8 mouse cellular contexts compared by ENCODE assay signal in genomic region chr14:26637025-26637850, GRCm38 (mm10). TPM values are rescaled to one million over a fixed set of nuclear protein-coding genes. Genes with fewer than 3 reads are reported as not detected.
DNase-seq lines count a peak whose midpoint lies in the region; ATAC-seq and TF ChIP-seq lines count a peak whose summit lies in the region.

No protein-coding gene starts in this region.

- peak overlapping the region; percentile 58 for H3K4me3 ChIP-seq in cerebellum, adult 2 months (replicated peaks; ENCODE audit: insufficient read depth, low read depth, low read length)
- peak overlapping the region; percentile 91 for H3K4me3 ChIP-seq in hindbrain, embryonic 15.5 days
- peak overlapping the region; percentile 98 for H3K4me3 ChIP-seq in midbrain, embryonic 15.5 days

- DNase-seq in right cerebral cortex, adult 2 months (ENCODE audit: low spot score in 2 of 2), result peak; percentile 23 to 25
- DNase-seq in right cerebral cortex, postnatal 14 days, result no peak
- DNase-seq in cerebellum, adult 2 months, result peak; percentile 47 to 73
- peak; percentile 15 to 48 for DNase-seq in frontal cortex, postnatal 36 days (ENCODE audit: low spot score in 2 of 2)
- DNase-seq in left cerebral cortex, adult 8-10 months (ENCODE audit: low spot score in 2 of 2), result peak; percentile 13 to 22

- WGBS in cerebellum, adult 2 months, result 14% methylated on average over 17 of the region's 17 CpGs
- WGBS in hindbrain, embryonic 15.5 days, result 25% methylated on average over 17 of the region's 17 CpGs
- 31% methylated on average over 17 of the region's 17 CpGs for WGBS in midbrain, embryonic 15.5 days

- no peak for TF ChIP-seq CTCF in cerebellum, adult 2 months (IDR thresholded peaks at IDR 0.05; ENCODE audit: borderline replicate concordance, insufficient read depth, low read depth, low read length)

- peak overlapping the region; percentile 41 for H3K9ac ChIP-seq in hindbrain, embryonic 15.5 days
- peak overlapping the region; percentile 49 for H3K9ac ChIP-seq in midbrain, embryonic 15.5 days

- H3K27me3 ChIP-seq in cerebellum, adult 2 months (ENCODE audit: control insufficient read depth, insufficient read depth, low read length), result no peaks in the 10 kb centered on the region
- H3K27me3 ChIP-seq in hindbrain, embryonic 15.5 days, result no peaks in the 10 kb centered on the region
- no peaks in the 10 kb centered on the region for H3K27me3 ChIP-seq in midbrain, embryonic 15.5 days (replicated peaks)

- peak overlapping the region; percentile 64 for H3K4me2 ChIP-seq in hindbrain, embryonic 15.5 days
- peak overlapping the region; percentile 57 for H3K4me2 ChIP-seq in midbrain, embryonic 15.5 days

- no peaks in the 10 kb centered on the region for H3K4me1 ChIP-seq in cerebellum, adult 2 months (ENCODE audit: control insufficient read depth, insufficient read depth, low read length)
- peaks cover 28% of the 10 kb centered on the region for H3K4me1 ChIP-seq in hindbrain, embryonic 15.5 days (replicated peaks)
- H3K4me1 ChIP-seq in midbrain, embryonic 15.5 days, result peaks cover 25% of the 10 kb centered on the region

- H3K27ac ChIP-seq in cerebellum, adult 2 months (ENCODE audit: insufficient read depth, low read length), result peak overlapping the region; percentile 39; the same call in 1 of the 2 replicates
- H3K27ac ChIP-seq in hindbrain, embryonic 15.5 days (replicated peaks), result peak overlapping the region; percentile 95
- peak overlapping the region; percentile 96 for H3K27ac ChIP-seq in midbrain, embryonic 15.5 days

- no peaks in the 10 kb centered on the region for H3K9me3 ChIP-seq in hindbrain, embryonic 15.5 days
- H3K9me3 ChIP-seq in midbrain, embryonic 15.5 days, result no peaks in the 10 kb centered on the region

- no peak for TF ChIP-seq POLR2A in cerebellum, adult 2 months (IDR thresholded peaks at IDR 0.05; ENCODE audit: borderline replicate concordance, insufficient read depth, low read length)

- peak; percentile 57; the same call in 1 of the 2 replicates for ATAC-seq in hindbrain, embryonic 15.5 days (ENCODE audit: low FRiP score, low read depth)
- ATAC-seq in midbrain, embryonic 15.5 days (replicated peaks), result peak; percentile 53
- ATAC-seq in activated CD4-positive, CD25-positive, alpha-beta regulatory T cell, adult 4 months, result no peak

- H3K36me3 ChIP-seq in hindbrain, embryonic 15.5 days, result peaks cover 5% of the 10 kb centered on the region
- H3K36me3 ChIP-seq in midbrain, embryonic 15.5 days (replicated peaks), result peaks cover 6% of the 10 kb centered on the region; the same call in 1 of the 2 replicates

RNA-seq across cellular contexts. Expression of gene Arf4, which starts 0.6 kb away (rescaled TPM):
- 86.2 and 86.9 TPM in 2 replicates for polyA plus RNA-seq in cerebellum, adult 2 months (2012; rRNA removed)
- polyA plus RNA-seq in hindbrain, embryonic 15.5 days (2015; fragmentation: Nextera tagmentation; extraction: Ambion mirVana), result 485 and 504 TPM in 2 replicates
- 100 to 1,000 TPM; 107 to 114 (median 112) TPM for total RNA-seq in left cerebral cortex, adult 8-10 months (2022)
- 501 and 512 TPM in 2 replicates for polyA plus RNA-seq in midbrain, embryonic 15.5 days (2015; fragmentation: Nextera tagmentation; extraction: Ambion mirVana)
- 100 to 1,000 TPM; 244 to 255 TPM for polyA plus RNA-seq in activated CD4-positive, CD25-positive, alpha-beta regulatory T cell, adult 4 months (2017; shearing (Covaris generic))

RNA-seq across cellular contexts. Expression of gene Pde12, which starts 32.4 kb away (rescaled TPM):
- polyA plus RNA-seq in cerebellum, adult 2 months (2012; rRNA removed), result 5.3 and 5.4 TPM in 2 replicates
- 11.1 and 11.8 TPM in 2 replicates for polyA plus RNA-seq in hindbrain, embryonic 15.5 days (2015; fragmentation: Nextera tagmentation; extraction: Ambion mirVana)
- total RNA-seq in left cerebral cortex, adult 8-10 months (2022), result 1 to 10 TPM; 8.5 to 9.9 (median 9.2) TPM
- polyA plus RNA-seq in midbrain, embryonic 15.5 days (2015; fragmentation: Nextera tagmentation; extraction: Ambion mirVana), result 12.7 and 13.0 TPM in 2 replicates
- 1 to 10 TPM; 4.8 to 4.9 TPM for polyA plus RNA-seq in activated CD4-positive, CD25-positive, alpha-beta regulatory T cell, adult 4 months (2017; shearing (Covaris generic))

RNA-seq across cellular contexts. Expression of gene Dnah12, which starts 55.8 kb away (rescaled TPM):
- polyA plus RNA-seq in cerebellum, adult 2 months (2012; rRNA removed), result 0.08 and 0.16 TPM in 2 replicates
- 0.07 and 0.09 TPM in 2 replicates for polyA plus RNA-seq in hindbrain, embryonic 15.5 days (2015; fragmentation: Nextera tagmentation; extraction: Ambion mirVana)
- under 1 TPM; 0.25 to 0.72 (median 0.50) TPM for total RNA-seq in left cerebral cortex, adult 8-10 months (2022)
- 0.14 and 0.28 TPM in 2 replicates for polyA plus RNA-seq in midbrain, embryonic 15.5 days (2015; fragmentation: Nextera tagmentation; extraction: Ambion mirVana)
- polyA plus RNA-seq in activated CD4-positive, CD25-positive, alpha-beta regulatory T cell, adult 4 months (2017; shearing (Covaris generic)), result not detected

Comparison
In these comparisons a context has a peak if more than half of its experiments do, and no peak if none do; other contexts are left out.
1. H3K27ac ChIP-seq: peak in every context shown above with its lines; median percentile 96 in midbrain, embryonic 15.5 days; 95 in hindbrain, embryonic 15.5 days; 39 in cerebellum, adult 2 months.